Mouse (Mus musculus) midbrain, embryonic 14.5 days (tissue): Measurements from ENCODE around the gene Ralgps1. TPM values are rescaled to one million over a fixed set of nuclear protein-coding genes. Genes with fewer than 3 reads are reported as not detected.

ENCODE experiments used
- ATAC-seq: fragments of 200-750 bp; cut with Nextera tagmentation; 2 replicates; pipeline ENCODE4 v1.8.0; 2017; ENCODE audit warnings: moderate number of reproducible peaks, moderate library complexity; ENCODE audit not compliant: low FRiP score, low TSS enrichment
- DNase-seq: peaks from one replicate; pipeline ENCODE4 v3.0.0-alpha.2; 2015
- H3K27ac ChIP-seq: fragments of 300-500 bp; sonication (generic); replicated peaks from 2 replicates; pipeline ENCODE4 v1.5.1; 2014; ENCODE audit warnings: mild to moderate bottlenecking, low read depth, low read length, moderate library complexity
- H3K27me3 ChIP-seq: fragments of 300-500 bp; sonication (generic); 2 replicates; pipeline ENCODE4 v1.6.1; 2014; ENCODE audit warnings: low read length, control low read depth, mixed read lengths; ENCODE audit not compliant: control insufficient read depth, insufficient read depth
- H3K36me3 ChIP-seq: fragments of 300-500 bp; sonication (generic); 2 replicates; pipeline ENCODE4 v1.6.1; 2014; ENCODE audit warnings: low read length, control low read depth; ENCODE audit not compliant: control insufficient read depth, insufficient read depth
- H3K4me1 ChIP-seq: fragments of 300-500 bp; sonication (generic); 2 replicates; pipeline ENCODE4 v1.6.1; 2014; ENCODE audit warnings: mild to moderate bottlenecking, antibody characterized with exemption, low read length, control low read depth; ENCODE audit not compliant: control insufficient read depth, insufficient read depth
- H3K4me2 ChIP-seq: fragments of 300-500 bp; sonication (generic); 2 replicates; pipeline ENCODE4 v1.6.1; 2014; ENCODE audit warnings: mild to moderate bottlenecking, low read length, moderate library complexity
- H3K4me3 ChIP-seq: fragments of 300-500 bp; sonication (generic); replicated peaks from 2 replicates; pipeline ENCODE4 v1.5.1; 2014; ENCODE audit warnings: low read depth, low read length
- H3K9ac ChIP-seq: fragments of 300-500 bp; sonication (generic); replicated peaks from 2 replicates; pipeline ENCODE4 v1.6.1; 2014; ENCODE audit warnings: mild to moderate bottlenecking, low read length, moderate library complexity
- H3K9me3 ChIP-seq: fragments of 300-500 bp; sonication (generic); 2 replicates; pipeline ENCODE4 v1.6.1; 2016; ENCODE audit warnings: low read length, control low read depth, mixed read lengths; ENCODE audit not compliant: control insufficient read depth
- WGBS: fragments of 180-500 bp; shearing (Covaris S2); extraction: QIAGEN DNeasy Blood & Tissue Kit; methylation state at CpG from one replicate; pipeline ENCODE4 v1.1.7; 2014; 5-methylcytosine and 5-hydroxymethylcytosine counted together
- polyA plus RNA-seq: library from polyadenylated mRNA; unstranded; fragments of >200 nt; fragmentation: Nextera tagmentation; extraction: Ambion mirVana; gene quantifications from 2 replicates; pipeline ENCODE4 v1.2.1, GENCODE M21; 2014

The Ralgps1 gene
- polyA plus RNA-seq, result 41.1 and 58.8 TPM in 2 replicates

DNA sequence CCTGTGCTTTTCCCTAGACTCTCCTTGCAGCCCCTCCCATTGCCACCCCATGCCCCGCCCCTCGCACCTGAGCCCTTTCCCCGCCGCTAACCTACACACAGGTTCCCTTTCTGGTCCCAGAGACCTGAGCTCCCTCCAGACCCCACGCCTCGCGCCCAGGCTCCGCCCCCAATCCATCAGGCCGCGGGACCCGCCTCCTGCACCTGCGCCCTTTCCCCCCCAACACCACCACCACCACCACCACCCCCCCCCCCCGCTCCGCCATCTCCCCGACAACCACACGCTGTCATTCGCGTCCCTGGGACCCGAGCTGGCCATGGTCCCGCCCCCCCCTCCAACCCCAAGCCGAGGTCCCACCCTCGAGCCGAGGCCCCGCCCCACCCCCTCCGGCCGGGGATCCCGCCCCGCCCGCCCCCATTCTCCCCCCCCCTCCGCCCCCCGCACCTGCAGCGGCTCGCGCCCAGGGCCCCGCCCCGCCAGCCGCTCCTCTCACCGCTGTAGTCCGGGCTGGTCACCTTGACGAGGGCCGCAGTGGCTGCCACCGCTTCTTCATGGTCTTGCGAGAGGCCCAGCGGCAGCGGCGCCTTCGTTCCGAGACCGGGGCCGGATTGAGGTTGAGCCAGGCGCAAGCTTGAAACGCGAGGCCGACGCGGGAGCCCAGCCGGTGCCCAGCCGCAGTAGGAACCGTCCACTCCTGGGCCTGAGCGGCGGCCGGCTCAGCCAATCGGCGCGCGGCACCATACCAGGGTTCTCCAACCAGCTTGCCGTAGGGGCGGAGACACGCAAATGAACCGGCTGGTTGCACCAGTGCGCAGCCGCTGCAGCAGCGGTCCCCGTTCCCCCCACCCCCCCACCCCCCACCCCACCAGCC lies at the start of gene Ralgps1:
Ralgps1 (minus strand) TSS at position 710 of the 871 bp plus-strand sequence.
- H3K9ac ChIP-seq, result peak within 1 kb of the TSS; percentile 77
- H3K36me3 ChIP-seq, result peaks cover 16% of the 10 kb centered on the region; the same call in 1 of the 2 replicates
- peak within 1 kb of the TSS; percentile 72 for H3K4me2 ChIP-seq
- peak within 1 kb of the TSS; percentile 68 for H3K4me3 ChIP-seq
- peak; percentile 99 for ATAC-seq
- H3K27ac ChIP-seq, result peak within 1 kb of the TSS; percentile 99
- no peaks in the 10 kb centered on the region for H3K27me3 ChIP-seq
- no peaks in the 10 kb centered on the region for H3K9me3 ChIP-seq
- peak; percentile 98 for DNase-seq
- WGBS, result under 1% methylated on average over 60 of the region's 74 CpGs
- peaks cover 18% of the 10 kb centered on the region for H3K4me1 ChIP-seq

DNA sequence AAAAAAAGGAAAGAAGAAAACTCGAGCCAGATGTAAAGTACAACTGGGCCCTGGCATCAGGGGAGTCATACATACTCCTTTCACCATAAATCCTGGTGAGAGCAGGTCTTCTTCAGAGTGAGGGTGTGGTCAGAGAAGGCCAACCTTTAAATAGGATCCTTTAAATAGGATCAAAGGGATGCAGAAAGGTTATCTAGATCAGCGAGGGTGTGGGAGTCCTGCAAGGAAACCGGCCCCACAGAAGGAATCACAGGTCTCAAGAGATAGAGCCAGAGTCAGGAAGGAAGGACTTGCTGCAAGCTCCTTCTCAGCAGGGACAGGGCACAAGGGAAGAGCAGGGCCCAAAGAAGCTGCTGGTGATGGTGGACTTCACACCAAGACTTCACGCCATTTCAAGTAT lies 46.2 kb upstream of the Ralgps1 start:
- Histone ChIP-seq H3K36me3 (peaks cover 12% of the 10 kb centered on the region), H3K4me3 (no peak overlapping the region), H3K9ac (no peak overlapping the region), H3K9me3 (no peaks in the 10 kb centered on the region), H3K27ac (no peak overlapping the region), H3K4me2 (no peak overlapping the region), H3K27me3 (no peaks in the 10 kb centered on the region), H3K4me1 (no peaks in the 10 kb centered on the region)
- ATAC-seq (no peak), DNase-seq (no peak)
- 90% methylated on average over 4 of the region's 4 CpGs for WGBS

DNA sequence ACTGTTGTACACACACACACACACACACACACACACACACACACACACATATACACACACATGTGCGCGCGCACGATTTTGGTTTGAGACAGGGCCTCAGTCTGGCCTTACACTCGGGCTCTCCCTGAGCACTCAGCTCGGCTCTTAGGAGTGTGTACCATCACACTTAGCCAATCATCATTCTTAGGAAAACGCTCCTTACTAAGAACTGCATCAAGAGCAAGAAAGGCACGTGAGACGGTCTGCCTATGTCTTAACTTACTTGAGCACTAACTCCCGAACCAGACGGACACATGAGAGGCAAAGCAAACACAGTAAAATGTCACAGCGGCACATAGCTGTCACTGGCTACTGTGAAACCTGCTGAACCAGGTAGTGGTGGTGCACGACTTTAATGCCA lies 42.7 kb upstream of the Ralgps1 start:
- no peak overlapping the region for H3K4me2 ChIP-seq
- no peaks in the 10 kb centered on the region for H3K9me3 ChIP-seq
- peaks cover 33% of the 10 kb centered on the region for H3K36me3 ChIP-seq
- 93% methylated on average over 13 of the region's 13 CpGs for WGBS
- no peak overlapping the region for H3K9ac ChIP-seq
- no peaks in the 10 kb centered on the region for H3K4me1 ChIP-seq
- H3K27ac ChIP-seq, result no peak overlapping the region
- no peaks in the 10 kb centered on the region for H3K27me3 ChIP-seq
- H3K4me3 ChIP-seq, result no peak overlapping the region
- ATAC-seq (no peak), DNase-seq (no peak)

DNA sequence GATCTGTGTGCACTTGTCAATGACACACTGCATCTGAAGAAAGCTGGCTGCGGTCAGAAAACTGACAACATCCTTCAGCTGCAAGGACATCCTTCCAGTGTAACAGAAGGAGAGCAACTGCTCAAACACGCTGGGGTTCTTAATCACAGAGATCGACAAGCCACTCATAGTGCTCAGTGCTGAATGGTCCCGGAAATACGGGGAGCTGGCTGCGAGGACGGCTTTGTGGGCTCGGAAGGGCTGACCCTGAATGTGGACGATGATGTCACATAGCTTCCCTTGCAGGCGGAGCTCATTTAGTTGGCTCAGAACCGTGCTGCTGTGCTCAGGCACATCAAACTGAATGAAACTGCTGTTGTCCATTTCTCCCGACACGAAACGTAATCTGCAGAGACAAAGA lies 40.8 kb upstream of the Ralgps1 start:
- Histone ChIP-seq H3K9ac (no peak overlapping the region), H3K9me3 (no peaks in the 10 kb centered on the region), H3K27ac (no peak overlapping the region), H3K4me3 (no peak overlapping the region), H3K36me3 (peaks cover 36% of the 10 kb centered on the region), H3K27me3 (no peaks in the 10 kb centered on the region), H3K4me2 (no peak overlapping the region), H3K4me1 (no peaks in the 10 kb centered on the region)
- ATAC-seq (no peak), DNase-seq (no peak)
- WGBS, result 90% methylated on average over 14 of the region's 14 CpGs

DNA sequence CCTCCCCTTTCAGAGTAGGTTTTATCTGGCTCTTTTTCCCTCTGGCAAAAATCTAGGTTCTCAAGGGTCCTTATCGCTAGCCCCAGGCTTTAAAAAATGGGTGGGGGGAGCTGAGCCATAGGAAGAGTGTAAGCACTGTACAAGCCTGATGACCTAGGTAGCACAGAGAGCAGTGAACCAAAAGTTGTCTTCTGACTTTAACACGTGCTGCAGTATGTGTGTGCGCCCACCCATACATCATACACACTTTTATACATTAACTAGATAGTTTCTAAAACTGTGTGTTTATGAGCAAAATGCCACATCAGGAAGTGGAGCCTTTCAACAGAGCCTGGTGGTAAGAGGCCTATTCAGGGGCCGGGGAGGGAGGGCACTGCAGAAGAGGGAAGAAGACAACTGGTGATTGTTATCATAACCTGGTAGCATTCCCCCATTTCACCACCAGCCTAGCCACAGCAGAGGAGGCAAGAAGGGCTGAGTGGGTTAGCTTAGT lies 32.3 kb upstream of the Ralgps1 start:
- 89% methylated on average over 4 of the region's 4 CpGs for WGBS
- ATAC-seq (no peak), DNase-seq (no peak)
- Histone ChIP-seq H3K36me3 (peaks cover 7% of the 10 kb centered on the region; the same call in 1 of the 2 replicates), H3K9me3 (no peaks in the 10 kb centered on the region), H3K27me3 (no peaks in the 10 kb centered on the region), H3K4me3 (no peak overlapping the region), H3K27ac (no peak overlapping the region), H3K4me1 (no peaks in the 10 kb centered on the region), H3K9ac (no peak overlapping the region), H3K4me2 (no peak overlapping the region)

DNA sequence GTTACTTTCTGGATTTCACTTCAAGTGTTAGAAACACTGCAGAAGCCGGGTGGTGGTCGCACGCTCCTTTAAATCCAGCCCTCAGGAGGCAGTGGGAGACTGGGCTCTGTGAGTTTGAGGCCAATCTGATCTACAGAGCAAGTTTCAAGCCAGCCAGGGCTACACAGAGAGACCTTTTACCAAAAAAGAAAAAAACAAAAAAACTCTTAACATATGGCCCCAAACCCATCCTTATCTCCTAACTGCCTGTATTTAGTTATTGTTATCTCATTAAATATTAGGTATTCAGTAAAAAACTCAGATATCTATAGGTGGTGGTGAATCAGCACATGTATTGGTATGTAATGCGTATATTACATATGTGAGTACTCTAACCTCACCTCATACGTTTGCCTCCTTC lies 31.4 kb upstream of the Ralgps1 start:
- no peak overlapping the region for H3K9ac ChIP-seq
- H3K27me3 ChIP-seq, result no peaks in the 10 kb centered on the region
- H3K4me1 ChIP-seq, result no peaks in the 10 kb centered on the region
- H3K4me3 ChIP-seq, result no peak overlapping the region
- peaks cover 4% of the 10 kb centered on the region; the same call in 1 of the 2 replicates for H3K36me3 ChIP-seq
- WGBS, result 66% methylated on average over 5 of the region's 5 CpGs
- no peak overlapping the region for H3K27ac ChIP-seq
- no peak for ATAC-seq
- no peak for DNase-seq
- H3K9me3 ChIP-seq, result no peaks in the 10 kb centered on the region
- no peak overlapping the region for H3K4me2 ChIP-seq

DNA sequence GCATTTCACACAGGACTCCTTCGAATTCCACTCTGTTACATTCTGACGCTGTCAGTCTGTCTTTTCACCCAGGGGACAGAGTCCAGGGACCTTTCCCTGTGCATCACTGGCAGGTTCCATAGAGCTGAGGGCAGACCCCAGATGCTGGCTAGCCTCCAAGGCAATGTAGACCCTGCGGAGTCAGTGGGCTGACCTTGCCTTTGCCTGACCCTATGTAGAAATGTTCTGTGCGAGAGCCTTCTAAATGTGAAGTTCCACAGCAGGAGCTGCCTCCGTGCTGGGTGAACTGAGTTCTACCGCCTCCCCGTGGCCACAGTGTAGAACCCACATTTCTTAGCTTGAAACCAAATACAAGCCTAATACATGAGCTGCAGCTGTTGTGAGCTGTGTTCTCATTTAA lies 30.9 kb upstream of the Ralgps1 start:
- no peak overlapping the region for H3K4me3 ChIP-seq
- no peaks in the 10 kb centered on the region for H3K4me1 ChIP-seq
- no peak overlapping the region for H3K27ac ChIP-seq
- 32% methylated on average over 7 of the region's 7 CpGs for WGBS
- DNase-seq, result peak; percentile 83
- H3K9me3 ChIP-seq, result no peaks in the 10 kb centered on the region
- H3K4me2 ChIP-seq, result no peak overlapping the region
- H3K36me3 ChIP-seq, result peaks cover 4% of the 10 kb centered on the region; the same call in 1 of the 2 replicates
- H3K9ac ChIP-seq, result no peak overlapping the region
- H3K27me3 ChIP-seq, result no peaks in the 10 kb centered on the region
- no peak; the same call in 1 of the 2 replicates for ATAC-seq

DNA sequence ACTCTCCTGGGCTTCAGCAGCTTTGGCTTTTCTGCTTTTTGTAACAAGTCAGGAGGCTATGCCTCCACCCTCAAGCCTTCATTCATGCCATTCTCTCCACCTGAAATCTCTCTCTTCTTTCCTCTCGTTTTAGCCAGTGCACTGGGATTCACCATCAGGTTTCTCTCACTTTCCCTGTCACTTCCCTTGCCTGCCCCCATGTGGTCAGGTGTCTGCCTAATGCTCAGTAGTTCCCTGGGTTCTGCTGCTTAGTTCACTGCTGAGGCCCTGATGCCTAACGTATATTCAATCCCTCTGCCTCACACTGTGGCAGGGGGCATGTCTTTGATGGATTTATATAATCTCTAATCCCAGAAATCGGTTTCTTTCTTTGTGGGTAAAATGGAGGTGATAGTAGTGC lies 29.9 kb upstream of the Ralgps1 start:
- Histone ChIP-seq H3K4me2 (no peak overlapping the region), H3K27me3 (no peaks in the 10 kb centered on the region), H3K9me3 (no peaks in the 10 kb centered on the region), H3K36me3 (peaks cover under 1% of the 10 kb centered on the region; the same call in 1 of the 2 replicates), H3K4me1 (no peaks in the 10 kb centered on the region), H3K27ac (no peak overlapping the region), H3K9ac (no peak overlapping the region), H3K4me3 (no peak overlapping the region)
- WGBS, result 31% methylated on average over 3 of the region's 3 CpGs
- ATAC-seq (no peak), DNase-seq (peak; percentile 53)

DNA sequence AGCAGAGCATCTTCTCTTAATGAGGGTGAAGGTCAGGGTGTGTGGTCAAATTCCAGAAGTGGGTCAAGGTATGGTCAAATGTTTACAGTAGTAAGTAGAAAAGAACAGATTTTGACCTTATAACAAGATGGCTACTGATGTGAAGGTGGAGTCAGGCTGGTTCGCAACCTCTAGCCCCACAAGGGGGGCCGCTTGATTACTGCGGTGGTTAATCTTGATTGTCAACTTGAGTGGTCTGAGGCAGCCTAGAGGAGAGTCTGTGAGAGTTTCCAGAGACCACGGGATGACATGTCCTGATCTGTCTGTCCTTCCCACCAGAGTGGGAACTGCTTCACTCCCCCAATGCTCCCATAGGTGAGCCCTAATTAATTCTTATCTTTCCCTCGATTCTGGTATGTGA lies 29.3 kb upstream of the Ralgps1 start:
- Histone ChIP-seq H3K36me3 (no peaks in the 10 kb centered on the region), H3K9me3 (no peaks in the 10 kb centered on the region), H3K4me3 (no peak overlapping the region), H3K27ac (no peak overlapping the region), H3K27me3 (no peaks in the 10 kb centered on the region), H3K9ac (no peak overlapping the region), H3K4me1 (no peaks in the 10 kb centered on the region), H3K4me2 (no peak overlapping the region)
- DNase-seq, result no peak
- no peak for ATAC-seq
- WGBS, result 87% methylated on average over 5 of the region's 5 CpGs
